Comparison of ENCODE assay signal across 15 mouse cellular contexts in genomic region chr11:119682285-119682684, GRCm38 (mm10).
"Had no signal": no experiment of that assay in that cellular context is flagged by ENCODE, and none has a peak within 500 bp of the region (broad histone marks: within the 10 kb centered on the region; RNA-seq: fewer than 3 reads in every experiment).

No protein-coding gene starts in this region.

- ATAC-seq: intestine, embryonic 15.5 days; liver, postnatal 0 days; midbrain, embryonic 13.5 days had no signal

- H3K36me3 ChIP-seq: intestine, embryonic 15.5 days; limb, embryonic 12.5 days; lung, embryonic 15.5 days; midbrain, embryonic 13.5 days; neural tube, embryonic 15.5 days had no signal

- H3K27ac ChIP-seq: intestine, embryonic 15.5 days; limb, embryonic 12.5 days; liver, embryonic 13.5 days; lung, embryonic 15.5 days; macrophage; midbrain, embryonic 13.5 days; neural tube, embryonic 15.5 days; stomach, postnatal 0 days had no signal

- H3K9me3 ChIP-seq: intestine, embryonic 15.5 days; limb, embryonic 12.5 days; liver, embryonic 13.5 days; lung, embryonic 15.5 days; midbrain, embryonic 13.5 days; neural tube, embryonic 15.5 days had no signal

- H3K4me3 ChIP-seq: intestine, embryonic 15.5 days; limb, embryonic 12.5 days; liver, embryonic 13.5 days; lung, embryonic 15.5 days; midbrain, embryonic 13.5 days; neural tube, embryonic 15.5 days had no signal

- DNase-seq: kidney, adult 18-20 months; kidney, postnatal 25 days; layer of hippocampus, adult 9-11 months; layer of hippocampus, postnatal 36 days; liver; liver, embryonic 13.5 days; liver, postnatal 0 days; lung, postnatal 14 days had no signal

- H3K27me3 ChIP-seq: intestine, embryonic 15.5 days; limb, embryonic 12.5 days; liver, embryonic 13.5 days; lung, embryonic 15.5 days; midbrain, embryonic 13.5 days; neural tube, embryonic 15.5 days had no signal
